Mouse (Mus musculus) thymus, postnatal 10 days (tissue): Measurements from ENCODE around the gene Fgf3.
"Not testable (repeated sequence)": the region's sequence is repeated elsewhere in the genome, so short reads cannot be mapped to it uniquely, and the experiment has no call there.

Source experiments
- DNase-seq, 2 experiments: peaks; one replicate each; pipeline ENCODE4 v3.0.0; 2021; ENCODE audit warnings: low spot score in 2 of 2

Gene Fgf3

GRCm38 (mm10) chr7:144858702-144859101, 20.8 kb downstream of the Fgf3 start:
- DNase-seq = no peak

DNA sequence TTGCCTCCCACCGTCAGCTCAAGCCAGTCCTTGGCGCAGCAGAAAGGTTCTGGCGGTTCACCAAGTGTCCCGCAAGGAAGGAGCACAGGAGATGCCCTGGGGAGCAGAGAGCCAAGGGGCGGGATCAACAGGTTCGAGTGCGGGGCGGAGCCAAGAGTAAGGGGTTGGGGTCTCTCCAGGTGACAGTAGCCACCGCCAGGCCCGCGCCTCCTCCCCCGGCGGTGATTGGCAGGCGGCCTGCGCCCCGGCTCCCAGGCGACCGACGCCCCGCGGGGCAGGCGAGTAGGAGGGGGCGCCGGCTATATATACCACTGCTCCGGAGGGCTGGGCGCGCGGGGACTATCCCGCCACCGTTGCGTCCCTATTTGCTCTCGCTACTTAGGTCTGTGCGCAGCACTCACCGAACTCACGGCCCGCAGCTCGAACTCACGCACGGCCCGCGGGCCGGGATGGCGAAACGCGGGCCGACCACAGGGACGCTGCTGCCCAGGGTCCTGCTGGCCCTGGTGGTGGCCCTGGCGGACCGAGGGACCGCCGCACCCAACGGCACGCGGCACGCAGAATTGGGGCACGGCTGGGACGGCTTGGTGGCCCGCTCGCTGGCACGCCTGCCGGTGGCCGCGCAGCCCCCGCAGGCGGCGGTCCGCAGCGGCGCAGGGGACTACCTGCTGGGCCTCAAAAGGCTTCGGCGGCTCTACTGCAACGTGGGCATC, 23.3 kb downstream of the Fgf3 start:
- no peak for DNase-seq

DNA sequence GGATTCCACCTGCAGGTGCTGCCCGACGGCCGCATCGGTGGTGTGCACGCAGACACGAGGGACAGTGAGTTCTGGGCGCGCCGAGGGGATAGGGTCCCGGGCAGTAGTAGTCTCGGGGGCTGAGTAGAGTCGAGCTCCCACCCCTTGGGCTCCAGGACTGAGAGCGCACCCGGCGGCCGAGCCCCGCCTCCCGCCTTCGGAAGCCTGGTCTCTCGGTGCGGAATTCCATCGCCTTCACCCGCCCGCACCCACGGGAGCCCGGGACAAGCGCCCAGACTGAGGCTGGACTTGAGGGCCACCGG, 23.8 kb downstream of the Fgf3 start:
- DNase-seq = no peak

DNA sequence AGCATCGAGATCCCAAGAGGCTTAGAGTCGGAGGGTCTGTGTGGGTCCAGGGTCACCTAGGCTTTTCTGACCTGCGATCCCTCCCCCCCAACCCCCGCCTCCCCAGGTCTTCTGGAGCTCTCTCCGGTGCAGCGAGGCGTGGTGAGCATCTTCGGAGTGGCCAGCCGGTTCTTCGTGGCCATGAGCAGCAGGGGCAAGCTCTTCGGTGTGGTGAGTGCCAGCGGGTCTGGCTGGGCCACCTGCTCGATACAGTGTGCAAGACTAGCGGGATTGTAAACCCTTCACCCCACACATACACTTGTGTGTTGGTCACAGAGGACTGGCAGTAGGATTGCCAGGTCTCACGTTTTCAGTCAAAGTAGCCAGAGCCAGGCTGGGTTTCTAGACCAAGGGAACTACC, 24.2 kb downstream of the Fgf3 start:
- no peak for DNase-seq

- DNase-seq = no peak
Observed at GRCm38 (mm10) chr7:144862712-144863111, 24.8 kb downstream of the Fgf3 start.

GRCm38 (mm10) chr7:144863196-144863595, 25.3 kb downstream of the Fgf3 start:
- DNase-seq = no peak

DNA sequence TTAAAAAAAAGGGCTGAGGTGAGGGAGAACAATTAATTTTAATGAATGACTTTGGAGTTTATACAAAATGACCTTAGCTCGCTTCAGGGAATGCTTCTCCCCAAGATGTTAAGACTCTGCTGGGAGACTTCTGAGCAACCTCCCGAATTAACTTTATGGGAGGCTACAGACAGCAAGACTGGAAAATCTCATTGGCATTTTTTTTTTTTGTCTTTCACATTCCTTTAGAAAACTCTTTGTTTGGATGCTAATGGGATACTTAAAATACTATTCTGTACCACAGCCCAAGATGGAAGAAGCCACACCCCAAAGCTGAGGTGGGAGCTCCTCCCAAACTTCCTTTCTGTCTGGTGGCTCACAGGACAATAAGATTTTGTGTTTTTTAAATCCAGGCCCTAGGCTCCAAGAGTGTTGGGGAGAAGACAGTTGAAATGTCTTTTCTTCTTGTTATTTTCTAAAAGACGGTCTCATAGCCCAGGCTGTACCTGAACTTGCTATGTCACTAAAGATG, 26.3 kb downstream of the Fgf3 start:
- no peak for DNase-seq

GRCm38 (mm10) chr7:144867161-144867560, 29.3 kb downstream of the Fgf3 start:
- no peak for DNase-seq

DNA sequence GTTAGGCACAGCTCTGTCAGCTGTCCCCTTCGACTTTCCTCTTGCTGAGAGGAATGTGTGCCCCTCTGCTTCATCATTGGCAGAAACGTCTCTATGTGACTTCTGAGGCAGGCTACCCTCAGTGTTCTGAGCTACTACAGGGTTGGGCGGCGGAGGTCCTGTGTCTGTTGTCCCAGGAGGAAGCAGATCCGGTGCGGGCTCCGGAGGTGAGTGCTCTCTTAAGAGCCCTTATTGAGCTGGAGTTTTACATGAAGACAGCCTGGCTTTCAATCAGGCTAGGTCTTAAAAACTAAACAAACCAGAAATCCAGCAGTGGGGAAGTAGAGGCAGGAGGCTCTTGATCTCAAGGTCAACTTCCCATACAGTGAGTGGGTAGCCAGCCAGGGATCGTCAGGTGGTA, 29.7 kb downstream of the Fgf3 start:
- no peak for DNase-seq

GRCm38 (mm10) chr7:144872420-144872819, 34.5 kb downstream of the Fgf3 start:
- no peak for DNase-seq

- DNase-seq = no peak
Observed at GRCm38 (mm10) chr7:144873160-144873559, 35.3 kb downstream of the Fgf3 start.

GRCm38 (mm10) chr7:144874226-144874625, 36.3 kb downstream of the Fgf3 start:
- DNase-seq = no peak

DNA sequence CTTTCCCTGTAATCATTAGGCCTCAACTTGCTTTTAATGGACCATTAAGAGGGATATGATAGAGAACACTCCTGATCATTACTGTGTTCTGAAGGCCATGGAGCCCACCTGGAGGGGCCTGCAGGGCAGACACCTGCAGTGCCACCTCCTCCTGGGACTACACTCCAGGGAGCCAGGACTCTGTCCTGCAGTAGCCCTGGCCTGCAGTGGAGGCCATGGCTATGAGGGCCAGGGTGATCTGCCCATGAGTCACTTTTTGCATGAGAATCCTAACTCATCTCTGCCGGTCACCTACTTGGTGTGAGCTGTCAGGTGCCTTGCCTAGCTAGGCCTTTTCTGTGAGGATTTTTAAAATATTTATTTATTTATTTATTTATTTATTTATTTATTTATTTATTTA, 40.5 kb downstream of the Fgf3 start:
- DNase-seq = no peak

DNA sequence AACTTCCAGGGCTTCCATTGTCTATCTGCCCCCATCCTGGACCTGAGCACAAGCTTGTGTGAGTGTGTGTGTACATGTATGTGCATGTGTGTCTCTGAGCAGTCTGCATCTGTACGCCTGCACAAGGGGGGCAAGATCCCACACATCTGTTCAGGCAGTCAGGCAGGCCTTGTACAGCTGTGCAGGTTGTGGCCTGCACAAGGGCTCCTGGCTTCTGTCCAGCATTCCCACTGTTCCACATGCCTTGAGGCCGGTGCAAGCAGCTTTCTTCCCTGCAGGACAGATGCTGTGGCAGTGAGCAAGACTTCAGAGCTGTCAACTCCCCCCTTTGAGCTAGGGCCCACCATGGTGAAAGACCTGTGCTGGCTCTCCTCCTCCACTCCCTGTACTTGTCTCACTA, 45.2 kb downstream of the Fgf3 start:
- no peak for DNase-seq

- DNase-seq = no peak
Observed at GRCm38 (mm10) chr7:144887672-144888071, 49.8 kb downstream of the Fgf3 start.

GRCm38 (mm10) chr7:144888564-144889299, 50.8 kb downstream of the Fgf3 start:
- no peak for DNase-seq

GRCm38 (mm10) chr7:144890661-144891060, 52.8 kb downstream of the Fgf3 start:
- not testable (repeated sequence) for DNase-seq

DNA sequence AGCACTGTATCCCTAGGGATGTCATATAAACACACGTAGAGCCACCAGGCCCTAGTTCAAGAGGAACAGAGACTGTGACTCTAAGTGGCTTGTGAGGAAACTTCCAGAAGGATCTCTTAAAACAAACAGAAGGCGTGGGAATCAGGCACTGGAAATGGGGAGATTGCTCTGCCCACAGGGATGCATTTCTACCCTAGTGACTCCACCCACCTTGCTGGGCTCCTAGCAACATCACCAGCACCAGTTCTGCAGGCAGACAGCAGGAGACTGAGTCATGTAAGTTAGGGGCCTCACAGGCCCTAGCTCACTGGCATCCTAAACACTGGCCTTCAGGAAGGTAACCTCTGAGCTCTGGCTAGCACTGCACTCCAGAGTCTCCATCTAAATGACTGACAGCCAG, 54.0 kb downstream of the Fgf3 start:
- DNase-seq = no peak

DNA sequence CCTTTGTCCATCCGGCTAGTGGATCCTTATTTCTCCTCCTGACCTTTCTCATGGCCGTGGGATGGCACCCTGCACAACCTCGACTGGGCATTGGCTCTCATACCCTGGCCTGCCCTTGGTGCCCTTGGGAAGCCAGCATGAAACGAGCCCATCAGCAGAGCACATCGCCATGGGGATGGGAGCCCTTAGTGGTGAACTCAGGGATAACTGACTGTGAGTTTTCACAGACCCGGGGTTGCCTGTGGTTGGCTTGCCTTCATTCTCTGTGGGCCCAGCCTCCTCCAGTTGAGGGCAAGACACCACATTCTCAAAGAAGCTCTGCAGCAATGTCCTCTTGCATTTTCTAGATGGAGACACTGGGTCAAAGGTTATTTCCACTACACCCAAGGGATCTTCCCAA, 54.4 kb downstream of the Fgf3 start:
- no peak for DNase-seq
